Mouse (Mus musculus): ENCODE measurements around the gene Tmem140. TPM values are rescaled to one million over a fixed set of nuclear protein-coding genes. Genes with fewer than 3 reads are reported as not detected.

The Tmem140 gene
- polyA plus RNA-seq (2017; shearing (Covaris generic)) = 28.0 TPM

GRCm38 (mm10) chr6:34862791-34863403, at the start of gene Tmem140:
TSS of gene Tmem140 (plus strand) at chr6:34863146.

GRCm38 (mm10) chr6:34877509-34878321, 14.8 kb downstream of the Tmem140 start, which contains the start of gene Cyren:
TSS of gene Cyren (minus strand) at chr6:34878060.

GRCm38 (mm10) chr6:34910371-34911219, 47.6 kb downstream of the Tmem140 start, which contains the start of gene Wdr91:
TSS of gene Wdr91 (minus strand) at chr6:34910876.

GRCm38 (mm10) chr6:34919956-34920355, 57.0 kb downstream of the Tmem140 start, which contains the start of gene Stra8:
TSS of gene Stra8 (plus strand) at chr6:34920163.

Other genes starting within 250 kb of the Tmem140 start
- gene Agbl3, start 82.7 kb upstream of the Tmem140 start, polyA plus RNA-seq (2017; shearing (Covaris generic)) = 1.2 TPM
- 10.4 TPM for gene Cyren, start 14.9 kb downstream of the Tmem140 start, polyA plus RNA-seq (2017; shearing (Covaris generic))
- 26.6 TPM for gene Wdr91, start 47.7 kb downstream of the Tmem140 start, polyA plus RNA-seq (2017; shearing (Covaris generic))
- not detected for gene Stra8, start 57.0 kb downstream of the Tmem140 start, polyA plus RNA-seq (2017; shearing (Covaris generic))
- gene Slc23a4, start 125.3 kb downstream of the Tmem140 start, polyA plus RNA-seq (2017; shearing (Covaris generic)) = 0.93 TPM

Data from activated CD4-positive, CD25-positive, alpha-beta regulatory T cell, adult 9 weeks (primary cell).